Mouse (Mus musculus) neural tube, embryonic 15.5 days (tissue): ENCODE results near the gene Vmn1r167. TPM values are rescaled to one million over a fixed set of nuclear protein-coding genes. Genes with fewer than 3 reads are reported as not detected.
"Not testable (repeated sequence)": the region's sequence is repeated elsewhere in the genome, so short reads cannot be mapped to it uniquely, and the experiment has no call there.

Source experiments
- ATAC-seq: fragments of 200-750 bp; cut with Nextera tagmentation; 2 replicates; pipeline ENCODE4 v1.8.0; 2017; ENCODE audit warnings: mild to moderate bottlenecking, moderate TSS enrichment, moderate library complexity; ENCODE audit not compliant: low FRiP score
- H3K27ac ChIP-seq: fragments of 300-500 bp; sonication (generic); replicated peaks from 2 replicates; pipeline ENCODE4 v1.5.1; 2015; ENCODE audit warnings: mild to moderate bottlenecking, inconsistent platforms
- H3K27me3 ChIP-seq: fragments of 300-500 bp; sonication (generic); replicated peaks from 2 replicates; pipeline ENCODE4 v1.6.1; 2015; ENCODE audit warnings: inconsistent platforms
- H3K36me3 ChIP-seq: fragments of 300-500 bp; sonication (generic); 2 replicates; pipeline ENCODE4 v1.6.1; 2015; ENCODE audit warnings: inconsistent platforms
- H3K4me1 ChIP-seq: fragments of 300-500 bp; sonication (generic); 2 replicates; pipeline ENCODE4 v1.6.1; 2015; ENCODE audit warnings: inconsistent platforms
- H3K4me2 ChIP-seq: fragments of 300-500 bp; sonication (generic); 2 replicates; pipeline ENCODE4 v1.6.1; 2015; ENCODE audit warnings: inconsistent platforms, mild to moderate bottlenecking, moderate library complexity
- H3K4me3 ChIP-seq: fragments of 300-500 bp; sonication (generic); replicated peaks from 2 replicates; pipeline ENCODE4 v1.5.1; 2015; ENCODE audit warnings: mild to moderate bottlenecking, inconsistent platforms
- H3K9ac ChIP-seq: fragments of 300-500 bp; sonication (generic); replicated peaks from 2 replicates; pipeline ENCODE4 v1.6.1; 2015; ENCODE audit warnings: mild to moderate bottlenecking, inconsistent platforms
- H3K9me3 ChIP-seq: fragments of 300-500 bp; sonication (generic); replicated peaks from 2 replicates; pipeline ENCODE4 v1.6.1; 2016; ENCODE audit warnings: inconsistent platforms
- WGBS: fragments of 180-500 bp; shearing (Covaris S2); methylation state at CpG from one replicate; pipeline ENCODE4 v1.1.7; 2015; ENCODE audit warnings: mixed read lengths; 5-methylcytosine and 5-hydroxymethylcytosine counted together
- polyA plus RNA-seq: library from polyadenylated mRNA; unstranded; fragments of >200 nt; fragmentation: Nextera tagmentation; extraction: Ambion mirVana; gene quantifications from 2 replicates; pipeline ENCODE4 v1.2.1, GENCODE M21; 2015

Gene Vmn1r167
- polyA plus RNA-seq = not detected in 2 replicates

- peaks cover 22% of the 10 kb centered on the region; the same call in 1 of the 2 replicates for H3K9me3 ChIP-seq
- H3K27ac ChIP-seq, H3K36me3 ChIP-seq, H3K27me3 ChIP-seq, H3K4me1 ChIP-seq, H3K4me3 ChIP-seq, H3K4me2 ChIP-seq, ATAC-seq, H3K9ac ChIP-seq: not testable (repeated sequence)
- WGBS = 94% methylated on average over 2 of the region's 2 CpGs
Observed at GRCm38 (mm10) chr7:23507106-23507505, at the start of gene Vmn1r167. Vmn1r167 (minus strand) TSS chr7:23507206.

- H3K9me3 ChIP-seq, ATAC-seq, H3K27ac ChIP-seq: not testable (repeated sequence)
Observed at GRCm38 (mm10) chr7:23539432-23539831, 32.4 kb upstream of the Vmn1r167 start, which contains the start of gene Vmn1r168. Vmn1r168 (plus strand) TSS chr7:23539732.

GRCm38 (mm10) chr7:23472886-23473285 lies 34.1 kb downstream of the Vmn1r167 start:
- not testable (repeated sequence) for H3K4me2 ChIP-seq, H3K36me3 ChIP-seq, ATAC-seq, H3K4me1 ChIP-seq, H3K4me3 ChIP-seq, H3K27ac ChIP-seq, H3K27me3 ChIP-seq, H3K9ac ChIP-seq
- peaks cover 23% of the 10 kb centered on the region; the same call in 1 of the 2 replicates for H3K9me3 ChIP-seq
- 69% methylated on average over 2 of the region's 2 CpGs for WGBS

More at GRCm38 (mm10) chr7:23539432-23539831, 32.4 kb upstream of the Vmn1r167 start, which contains the start of gene Vmn1r168:
- H3K4me3 ChIP-seq, H3K9ac ChIP-seq, H3K36me3 ChIP-seq, H3K4me1 ChIP-seq, H3K4me2 ChIP-seq, H3K27me3 ChIP-seq: not testable (repeated sequence)
- WGBS = no CpG with 5 or more reads among the region's 1 CpGs

- H3K4me1 ChIP-seq, H3K27ac ChIP-seq, H3K27me3 ChIP-seq, H3K4me2 ChIP-seq, H3K9ac ChIP-seq, H3K36me3 ChIP-seq, ATAC-seq, H3K4me3 ChIP-seq: not testable (repeated sequence)
- peaks cover 30% of the 10 kb centered on the region; the same call in 1 of the 2 replicates for H3K9me3 ChIP-seq
- 65% methylated on average over 3 of the region's 3 CpGs for WGBS
Observed at GRCm38 (mm10) chr7:23470832-23471231, 36.2 kb downstream of the Vmn1r167 start.

GRCm38 (mm10) chr7:23470201-23470600 lies 36.8 kb downstream of the Vmn1r167 start:
- WGBS = 75% methylated on average over 3 of the region's 3 CpGs
- peaks cover 31% of the 10 kb centered on the region; the same call in 1 of the 2 replicates for H3K9me3 ChIP-seq
- H3K36me3 ChIP-seq = not testable (repeated sequence)

More at GRCm38 (mm10) chr7:23470201-23470600, 36.8 kb downstream of the Vmn1r167 start:
- H3K4me1 ChIP-seq, H3K4me3 ChIP-seq, ATAC-seq, H3K4me2 ChIP-seq, H3K27me3 ChIP-seq, H3K27ac ChIP-seq, H3K9ac ChIP-seq: not testable (repeated sequence)

Other genes starting within 250 kb of the Vmn1r167 start
- not detected in 2 replicates for gene Gm6902, start 228.3 kb downstream of the Vmn1r167 start, polyA plus RNA-seq
- gene Nlrp4e, start 206.0 kb downstream of the Vmn1r167 start, polyA plus RNA-seq = not detected in 2 replicates
- not detected in 2 replicates for gene Nlrp5, start 121.3 kb downstream of the Vmn1r167 start, polyA plus RNA-seq
- gene Vmn1r168, start 32.5 kb upstream of the Vmn1r167 start, polyA plus RNA-seq = not detected in 2 replicates
- gene Vmn1r169, start 68.3 kb upstream of the Vmn1r167 start, polyA plus RNA-seq = not detected in 2 replicates
- not detected in 2 replicates for gene Vmn1r170, start 99.0 kb upstream of the Vmn1r167 start, polyA plus RNA-seq
- gene Vmn1r171, start 123.5 kb upstream of the Vmn1r167 start, polyA plus RNA-seq = not detected in 2 replicates
- not detected in 2 replicates for gene Vmn1r172, start 151.1 kb upstream of the Vmn1r167 start, polyA plus RNA-seq
- gene Vmn1r173, start 193.5 kb upstream of the Vmn1r167 start, polyA plus RNA-seq = not detected in 2 replicates
- not detected in 2 replicates for gene Vmn1r174, start 245.1 kb upstream of the Vmn1r167 start, polyA plus RNA-seq